Mouse (Mus musculus): ENCODE measurements around the gene Sipa1.

DNA sequence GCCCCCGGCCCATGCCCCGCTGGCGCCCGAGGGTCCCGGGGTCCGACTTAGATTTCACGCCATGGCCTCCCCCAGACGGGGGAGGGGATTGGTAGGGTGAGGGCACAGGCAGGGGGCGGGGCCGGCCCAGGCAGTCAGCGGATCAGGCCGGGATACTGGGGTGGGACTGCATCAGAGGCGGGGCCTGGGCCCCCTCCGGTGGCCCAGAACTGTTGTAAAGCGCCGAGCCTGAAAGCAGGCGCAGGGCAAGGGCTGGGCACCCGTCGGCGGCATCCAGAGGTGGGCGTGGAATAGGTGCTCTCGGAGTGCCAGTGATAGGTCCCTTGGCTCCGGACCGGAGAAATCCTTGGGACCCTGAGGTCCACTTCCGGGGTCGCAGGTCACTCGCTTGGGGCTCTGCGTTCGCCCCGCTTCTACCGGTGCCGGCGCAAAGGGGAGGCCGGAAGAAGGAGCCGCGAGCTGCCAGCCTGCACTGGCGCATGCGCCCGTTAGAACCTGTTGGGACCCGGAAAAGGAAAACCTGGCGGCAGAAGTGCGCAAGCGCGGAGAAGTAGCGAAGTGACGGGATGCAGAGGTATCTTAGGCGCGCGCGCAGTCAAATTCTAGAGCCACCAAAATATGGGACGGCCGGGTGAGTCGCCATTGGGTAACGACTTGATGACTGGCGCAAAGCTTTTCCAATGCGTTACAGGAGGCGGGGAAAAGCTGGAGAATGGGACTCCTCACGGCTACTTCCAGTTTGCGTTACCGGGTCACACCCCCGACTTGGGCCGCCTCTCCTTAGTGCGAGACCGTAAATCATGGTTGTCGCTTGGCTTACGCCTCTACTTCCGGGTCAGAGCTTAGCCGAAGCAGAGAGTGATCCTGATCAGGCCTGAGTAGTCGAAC is 24.9 kb upstream of the Sipa1 start, which contains the start of the genes Map3k11 and Pcnx3:
- TF ChIP-seq POLR2A (IDR thresholded peaks at IDR 0.05; ENCODE audit: low read depth, low read length) (no peak; the same call in 1 of the 2 replicates), CTCF (IDR thresholded peaks at IDR 0.05; ENCODE audit: extremely low read depth, insufficient read depth, insufficient read length, insufficient replicate concordance) (no peak)
